Mouse (Mus musculus) CD4-positive naive resting alpha-beta T cell, adult 57 days (primary cell): ENCODE measurements around the gene Grem2. TPM values are rescaled to one million over a fixed set of nuclear protein-coding genes. Genes with fewer than 3 reads are reported as not detected.

Experiments used
- total RNA-seq: library from RNA; stranded (reverse); gene quantifications from one replicate; pipeline ENCODE4 v1.2.4, GENCODE M21; 2023

The Grem2 gene
- total RNA-seq: 0.95 TPM

DNA sequence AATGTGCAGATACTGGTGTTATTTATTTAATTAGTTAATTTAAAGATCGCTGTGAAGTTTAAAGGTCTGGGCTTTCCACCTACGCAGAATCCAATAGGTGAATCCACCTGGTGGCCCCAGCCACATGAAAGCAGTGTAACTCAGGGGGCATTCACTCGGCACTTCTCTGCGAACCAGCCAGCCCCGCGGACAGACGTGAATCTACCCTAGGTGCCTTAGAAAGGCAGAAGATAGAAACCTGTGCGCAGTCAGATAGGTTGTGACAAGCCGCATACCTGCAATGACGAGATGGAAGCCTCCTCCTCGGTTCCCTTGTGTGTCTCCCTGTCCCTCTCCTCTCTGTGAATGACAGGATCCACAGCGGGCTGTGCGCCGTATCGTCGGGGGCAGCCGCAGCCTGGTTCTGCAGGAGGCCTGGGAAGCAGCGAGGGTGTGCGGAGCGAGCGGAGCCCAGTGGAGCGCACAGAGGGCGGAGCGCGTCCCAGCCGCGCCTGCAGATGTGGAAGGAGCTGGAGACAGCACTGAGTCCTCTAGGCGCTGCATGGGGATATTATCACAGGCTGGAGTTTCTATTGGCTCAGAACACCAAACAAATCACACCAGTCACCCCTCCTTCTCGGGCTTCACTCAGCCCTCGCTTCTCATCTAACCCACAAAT is at the start of gene Grem2:
Grem2 (minus strand) TSS at position 522 of the 658 bp plus-strand sequence.

